Mouse (Mus musculus): ENCODE results near the gene Ptrh1. TPM values are rescaled to one million over a fixed set of nuclear protein-coding genes. Genes with fewer than 3 reads are reported as not detected.

Ptrh1 gene
- polyA plus RNA-seq, 1 experiment from 2014 or later, result 6.1 TPM

- no peak for ATAC-seq (replicated peaks; ENCODE audit: extremely low read depth, insufficient read depth, low FRiP score)
- Histone ChIP-seq H3K36me3 (ENCODE audit: control insufficient read depth, insufficient read depth) (no peaks in the 10 kb centered on the region), H3K4me1 (ENCODE audit: control insufficient read depth, insufficient read depth, low read length) (peaks cover 19% of the 10 kb centered on the region), H3K9me3 (replicated peaks; ENCODE audit: control insufficient read depth, low read length) (no peaks in the 10 kb centered on the region), H3K4me3 (ENCODE audit: low read length) (no peak overlapping the region), H3K27ac (ENCODE audit: low read length) (0 out of 2 replicates have a peak overlapping the region, but pooled peaks have one; percentile 3), H3K4me2 (ENCODE audit: low read depth, low read length) (no peak overlapping the region), H3K27me3 (ENCODE audit: control insufficient read depth, insufficient read depth, low read length) (peaks cover 8% of the 10 kb centered on the region), H3K9ac (ENCODE audit: low read length) (no peak overlapping the region)
- WGBS, result 38% methylated on average over 3 of the region's 3 CpGs
Observed at GRCm38 (mm10) chr2:32736306-32736829, 39.2 kb upstream of the Ptrh1 start.

- 0 out of 2 replicates have a peak overlapping the region, but pooled peaks have one; percentile 19 for H3K27ac ChIP-seq (ENCODE audit: low read length)
Observed at GRCm38 (mm10) chr2:32737008-32737407, 38.6 kb upstream of the Ptrh1 start.

GRCm38 (mm10) chr2:32739311-32739710 is 36.3 kb upstream of the Ptrh1 start:
- Histone ChIP-seq H3K27ac (ENCODE audit: low read length) (no peak overlapping the region), H3K27me3 (ENCODE audit: control insufficient read depth, insufficient read depth, low read length) (peaks cover 28% of the 10 kb centered on the region), H3K4me1 (ENCODE audit: control insufficient read depth, insufficient read depth, low read length) (peaks cover 11% of the 10 kb centered on the region), H3K4me3 (ENCODE audit: low read length) (no peak overlapping the region), H3K36me3 (ENCODE audit: control insufficient read depth, insufficient read depth) (no peaks in the 10 kb centered on the region), H3K9me3 (replicated peaks; ENCODE audit: control insufficient read depth, low read length) (no peaks in the 10 kb centered on the region), H3K9ac (ENCODE audit: low read length) (no peak overlapping the region), H3K4me2 (ENCODE audit: low read depth, low read length) (no peak overlapping the region)
- WGBS, result 69% methylated on average over 4 of the region's 4 CpGs
- no peak for ATAC-seq (replicated peaks; ENCODE audit: extremely low read depth, insufficient read depth, low FRiP score)

More at GRCm38 (mm10) chr2:32737008-32737407, 38.6 kb upstream of the Ptrh1 start:
- 46% methylated on average over 6 of the region's 6 CpGs for WGBS
- H3K4me2 ChIP-seq (ENCODE audit: low read depth, low read length), result no peak overlapping the region
- H3K4me3 ChIP-seq (ENCODE audit: low read length), result no peak overlapping the region
- H3K27me3 ChIP-seq (ENCODE audit: control insufficient read depth, insufficient read depth, low read length), result peaks cover 15% of the 10 kb centered on the region
- ATAC-seq (replicated peaks; ENCODE audit: extremely low read depth, insufficient read depth, low FRiP score), result no peak
- no peak overlapping the region for H3K9ac ChIP-seq (ENCODE audit: low read length)
- peaks cover 22% of the 10 kb centered on the region for H3K4me1 ChIP-seq (ENCODE audit: control insufficient read depth, insufficient read depth, low read length)
- H3K36me3 ChIP-seq (ENCODE audit: control insufficient read depth, insufficient read depth), result no peaks in the 10 kb centered on the region
- no peaks in the 10 kb centered on the region for H3K9me3 ChIP-seq (replicated peaks; ENCODE audit: control insufficient read depth, low read length)

- 19% methylated on average over 11 of the region's 11 CpGs for WGBS
- H3K4me1 ChIP-seq (ENCODE audit: control insufficient read depth, insufficient read depth, low read length), result peaks cover 11% of the 10 kb centered on the region
- no peak within 1 kb of the TSS for H3K27ac ChIP-seq (ENCODE audit: low read length)
- H3K36me3 ChIP-seq (ENCODE audit: control insufficient read depth, insufficient read depth), result no peaks in the 10 kb centered on the region
- peaks cover 28% of the 10 kb centered on the region for H3K27me3 ChIP-seq (ENCODE audit: control insufficient read depth, insufficient read depth, low read length)
- H3K4me2 ChIP-seq (ENCODE audit: low read depth, low read length), result peak within 1 kb of the TSS; percentile 75
- peak within 1 kb of the TSS; percentile 53 for H3K4me3 ChIP-seq (ENCODE audit: low read length)
- no peaks in the 10 kb centered on the region for H3K9me3 ChIP-seq (replicated peaks; ENCODE audit: control insufficient read depth, low read length)
- no peak for ATAC-seq (replicated peaks; ENCODE audit: extremely low read depth, insufficient read depth, low FRiP score)
- H3K9ac ChIP-seq (ENCODE audit: low read length), result peak within 1 kb of the TSS; percentile 65
Observed at GRCm38 (mm10) chr2:32740916-32741272, 34.7 kb upstream of the Ptrh1 start, which contains the start of gene 6330409D20Rik. Gene 6330409D20Rik (minus strand): TSS chr2:32741016.

GRCm38 (mm10) chr2:32741273-32742172 is 34.1 kb upstream of the Ptrh1 start:
- Histone ChIP-seq H3K4me2 (ENCODE audit: low read depth, low read length) (peak overlapping the region; percentile 75), H3K9ac (ENCODE audit: low read length) (peak overlapping the region; percentile 65), H3K27ac (ENCODE audit: low read length) (no peak overlapping the region), H3K4me1 (ENCODE audit: control insufficient read depth, insufficient read depth, low read length) (peaks cover 11% of the 10 kb centered on the region), H3K9me3 (replicated peaks; ENCODE audit: control insufficient read depth, low read length) (no peaks in the 10 kb centered on the region), H3K4me3 (ENCODE audit: low read length) (peak overlapping the region; percentile 53), H3K27me3 (ENCODE audit: control insufficient read depth, insufficient read depth, low read length) (peaks cover 28% of the 10 kb centered on the region), H3K36me3 (ENCODE audit: control insufficient read depth, insufficient read depth) (no peaks in the 10 kb centered on the region)
- peak; percentile 56 for ATAC-seq (replicated peaks; ENCODE audit: extremely low read depth, insufficient read depth, low FRiP score)
- WGBS, result 11% methylated on average over 44 of the region's 58 CpGs

GRCm38 (mm10) chr2:32742173-32742531 is 33.4 kb upstream of the Ptrh1 start:
- no peak overlapping the region for H3K27ac ChIP-seq (ENCODE audit: low read length)
- peaks cover 28% of the 10 kb centered on the region for H3K27me3 ChIP-seq (ENCODE audit: control insufficient read depth, insufficient read depth, low read length)
- no peaks in the 10 kb centered on the region for H3K9me3 ChIP-seq (replicated peaks; ENCODE audit: control insufficient read depth, low read length)
- no peak for ATAC-seq (replicated peaks; ENCODE audit: extremely low read depth, insufficient read depth, low FRiP score)
- peak overlapping the region; percentile 75; the same call in 1 of the 2 replicates for H3K4me2 ChIP-seq (ENCODE audit: low read depth, low read length)
- peaks cover 11% of the 10 kb centered on the region for H3K4me1 ChIP-seq (ENCODE audit: control insufficient read depth, insufficient read depth, low read length)
- H3K36me3 ChIP-seq (ENCODE audit: control insufficient read depth, insufficient read depth), result 0 out of 2 replicates have a peak, but pooled peaks cover 4% of the 10 kb centered on the region
- no peak overlapping the region for H3K9ac ChIP-seq (ENCODE audit: low read length)
- 16% methylated on average over 18 of the region's 18 CpGs for WGBS
- H3K4me3 ChIP-seq (ENCODE audit: low read length), result peak overlapping the region; percentile 53

- H3K4me2 ChIP-seq (ENCODE audit: low read depth, low read length), result no peak overlapping the region
- H3K27ac ChIP-seq (ENCODE audit: low read length), result no peak overlapping the region
- peaks cover 28% of the 10 kb centered on the region for H3K27me3 ChIP-seq (ENCODE audit: control insufficient read depth, insufficient read depth, low read length)
- H3K36me3 ChIP-seq (ENCODE audit: control insufficient read depth, insufficient read depth), result peaks cover 6% of the 10 kb centered on the region; the same call in 1 of the 2 replicates
- no peak overlapping the region for H3K9ac ChIP-seq (ENCODE audit: low read length)
- no peak overlapping the region for H3K4me3 ChIP-seq (ENCODE audit: low read length)
- 59% methylated on average over 15 of the region's 15 CpGs for WGBS
- H3K9me3 ChIP-seq (replicated peaks; ENCODE audit: control insufficient read depth, low read length), result no peaks in the 10 kb centered on the region
- H3K4me1 ChIP-seq (ENCODE audit: control insufficient read depth, insufficient read depth, low read length), result peaks cover 11% of the 10 kb centered on the region
- ATAC-seq (replicated peaks; ENCODE audit: extremely low read depth, insufficient read depth, low FRiP score), result no peak
Observed at GRCm38 (mm10) chr2:32744272-32744982, 31.2 kb upstream of the Ptrh1 start.

- Histone ChIP-seq H3K4me3 (ENCODE audit: low read length) (no peak overlapping the region), H3K27ac (ENCODE audit: low read length) (no peak overlapping the region), H3K9ac (ENCODE audit: low read length) (no peak overlapping the region), H3K27me3 (ENCODE audit: control insufficient read depth, insufficient read depth, low read length) (no peaks in the 10 kb centered on the region), H3K36me3 (ENCODE audit: control insufficient read depth, insufficient read depth) (peaks cover 11% of the 10 kb centered on the region; the same call in 1 of the 2 replicates), H3K4me2 (ENCODE audit: low read depth, low read length) (no peak overlapping the region), H3K4me1 (ENCODE audit: control insufficient read depth, insufficient read depth, low read length) (peaks cover 2% of the 10 kb centered on the region; the same call in 1 of the 2 replicates), H3K9me3 (replicated peaks; ENCODE audit: control insufficient read depth, low read length) (no peaks in the 10 kb centered on the region)
- WGBS, result 77% methylated on average over 16 of the region's 16 CpGs
- ATAC-seq (replicated peaks; ENCODE audit: extremely low read depth, insufficient read depth, low FRiP score), result no peak
Observed at GRCm38 (mm10) chr2:32749082-32749481, 26.5 kb upstream of the Ptrh1 start.
